Mouse (Mus musculus) mouse embryonic stem cell (cell line): ENCODE results near the gene Gm20388.
"Not testable (repeated sequence)": the region's sequence is repeated elsewhere in the genome, so short reads cannot be mapped to it uniquely, and the experiment has no call there.

ENCODE experiments used
- in situ Hi-C, 2 experiments: fragments of 300-500 bp; cut with MboI; formaldehyde crosslinking; loops; 1 replicate in 1 of 2; 3 replicates in 1 of 2; pipeline ENCODE4 v1.14.3; 2019 to 2020; ENCODE audit warnings: low sequenced_read_pairs in 2 of 2, low pct_unique_long_range_greater_than_20kb in 1 of 2, mixed read lengths in 1 of 2; ENCODE audit not compliant: unreplicated experiment in 1 of 2

The Gm20388 gene

DNA sequence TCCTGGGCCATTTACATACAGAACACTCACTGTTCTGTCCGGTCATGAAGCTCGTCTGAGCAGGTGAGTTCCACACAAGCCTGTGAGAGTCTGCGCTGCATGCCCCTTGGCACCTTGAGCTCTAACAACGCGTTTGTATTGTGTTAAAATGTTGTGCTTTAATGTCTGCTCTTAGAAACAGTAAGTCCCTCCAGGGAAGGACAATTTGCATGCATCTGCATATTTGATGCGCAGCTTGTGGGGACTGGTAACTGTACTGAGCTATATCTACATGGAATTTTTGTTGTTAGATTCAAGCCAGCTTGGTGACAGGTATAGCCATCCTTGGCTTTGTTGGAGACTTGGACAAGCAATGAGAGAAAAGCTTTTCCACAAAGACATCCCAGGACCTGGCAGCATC is 4265.5 kb downstream of the Gm20388 start:
- in situ Hi-C loops = no loop called here

- in situ Hi-C loops = not testable (repeated sequence)
Observed at GRCm38 (mm10) chr8:124177092-124177491, 4266.5 kb downstream of the Gm20388 start.

- in situ Hi-C loops = no loop called here
Observed at GRCm38 (mm10) chr8:124180681-124181445, 4270.2 kb downstream of the Gm20388 start.

- in situ Hi-C loops = no loop called here
Observed at GRCm38 (mm10) chr8:124181751-124182150, 4271.1 kb downstream of the Gm20388 start.

GRCm38 (mm10) chr8:124182224-124182623 is 4271.6 kb downstream of the Gm20388 start:
- in situ Hi-C loops = no loop called here

- in situ Hi-C loops = no loop called here
Observed at GRCm38 (mm10) chr8:124184078-124184477, 4273.4 kb downstream of the Gm20388 start.

DNA sequence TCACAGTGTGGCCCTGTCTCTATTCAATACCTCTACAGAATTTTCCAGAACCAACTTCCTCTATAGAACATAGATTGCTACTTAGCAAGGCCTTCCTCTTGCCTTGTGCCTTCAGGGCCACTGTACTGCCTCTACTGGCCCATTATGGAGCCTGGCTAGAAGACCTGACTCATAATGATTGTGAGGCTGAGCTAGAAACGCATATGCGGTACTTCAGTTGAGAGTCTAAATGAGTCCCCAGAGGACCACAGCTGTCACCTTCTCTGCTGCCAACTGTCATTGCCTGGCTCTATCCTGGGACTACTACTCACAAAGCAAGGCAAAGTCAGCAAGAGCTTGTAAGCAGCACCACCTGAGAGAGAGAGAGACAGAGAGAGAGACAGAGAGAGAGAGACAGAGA is 4273.9 kb downstream of the Gm20388 start:
- in situ Hi-C loops = no loop called here

- in situ Hi-C loops = no loop called here
Observed at GRCm38 (mm10) chr8:124185081-124185480, 4274.4 kb downstream of the Gm20388 start.

DNA sequence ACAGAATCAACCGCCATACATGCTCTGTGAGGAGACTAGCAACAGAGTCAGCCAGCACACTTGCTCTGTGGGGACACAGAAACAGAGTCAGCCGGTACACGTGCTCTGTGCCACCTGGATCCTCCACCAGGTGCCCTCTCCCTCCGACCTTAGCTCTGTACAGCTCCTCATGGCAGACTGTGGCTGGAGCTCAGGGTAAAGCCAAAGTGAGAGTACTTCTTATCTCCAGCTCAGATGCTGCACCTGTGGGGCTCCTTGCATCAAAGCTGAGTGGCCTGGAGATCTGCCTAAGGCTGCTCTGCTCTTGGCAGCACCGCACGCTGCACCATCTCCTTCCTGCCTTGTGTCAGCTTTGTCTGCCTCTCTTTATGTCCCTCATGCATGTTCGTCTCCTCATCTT is 4279.7 kb downstream of the Gm20388 start:
- in situ Hi-C loops = no loop called here

GRCm38 (mm10) chr8:124192242-124192641 is 4281.6 kb downstream of the Gm20388 start:
- in situ Hi-C loops = no loop called here

- in situ Hi-C loops = no loop called here
Observed at GRCm38 (mm10) chr8:124192976-124193375, 4282.3 kb downstream of the Gm20388 start.

DNA sequence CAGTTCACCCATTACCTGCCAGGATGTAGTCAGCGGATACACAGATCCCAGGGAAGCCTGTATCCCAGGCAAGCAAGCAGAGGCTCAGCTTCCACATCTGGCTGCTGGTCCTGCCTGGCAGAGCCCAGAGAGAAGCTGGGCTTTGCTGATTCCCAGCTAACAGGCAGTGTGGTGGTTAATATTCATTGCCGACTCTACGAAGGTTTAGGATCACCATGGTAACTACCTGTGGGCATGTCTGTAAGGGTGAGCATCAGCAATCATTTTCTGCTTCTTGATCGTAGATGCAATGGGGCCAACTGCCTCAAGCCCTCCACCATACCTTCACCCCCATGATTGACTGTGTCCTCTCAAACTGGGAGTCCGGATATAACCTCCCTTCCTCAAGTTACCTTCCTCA is 4283.4 kb downstream of the Gm20388 start:
- in situ Hi-C loops = no loop called here

GRCm38 (mm10) chr8:124196195-124196594 is 4285.6 kb downstream of the Gm20388 start:
- in situ Hi-C loops = no loop called here

DNA sequence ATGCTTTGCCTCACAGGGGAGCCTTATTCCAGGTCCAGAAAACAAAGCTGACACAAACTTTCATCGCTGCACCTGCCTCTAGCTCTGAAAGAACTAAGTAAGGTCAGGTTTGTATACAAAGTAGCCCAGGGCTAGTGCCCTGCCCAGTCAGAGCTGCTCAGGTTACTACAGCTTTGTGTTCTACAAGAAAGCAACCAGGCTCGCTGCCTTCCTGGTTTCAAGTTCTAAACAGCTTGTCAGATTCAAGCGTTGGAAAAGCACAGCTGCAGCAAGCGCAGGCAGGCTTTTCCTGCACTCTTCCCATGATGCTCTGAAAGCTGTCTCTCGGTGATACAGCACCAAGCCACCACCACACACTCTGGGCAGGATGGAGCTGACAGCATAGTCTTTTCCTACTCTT is 4286.2 kb downstream of the Gm20388 start:
- in situ Hi-C loops = no loop called here

- in situ Hi-C loops = no loop called here
Observed at GRCm38 (mm10) chr8:124198230-124198629, 4287.6 kb downstream of the Gm20388 start.

DNA sequence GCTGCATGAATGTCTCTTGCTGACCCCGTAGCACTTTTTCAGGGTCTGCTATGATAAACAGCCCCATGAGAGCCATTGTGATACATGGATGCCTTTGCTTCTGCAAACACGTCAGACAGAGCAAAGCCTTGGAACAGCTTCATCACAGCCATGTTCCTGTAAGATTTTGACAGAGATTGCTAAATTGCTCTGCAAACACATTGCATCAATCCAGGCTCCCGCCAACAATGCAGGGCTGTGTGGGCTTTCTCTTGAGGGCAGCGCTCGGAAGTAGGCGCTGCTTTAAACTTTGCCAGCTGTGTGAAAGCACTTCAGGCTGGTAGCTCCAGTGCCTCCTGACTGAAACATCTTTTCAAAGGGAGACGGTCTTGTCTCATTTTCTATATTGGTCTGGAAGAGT is 4289.8 kb downstream of the Gm20388 start:
- in situ Hi-C loops = no loop called here

DNA sequence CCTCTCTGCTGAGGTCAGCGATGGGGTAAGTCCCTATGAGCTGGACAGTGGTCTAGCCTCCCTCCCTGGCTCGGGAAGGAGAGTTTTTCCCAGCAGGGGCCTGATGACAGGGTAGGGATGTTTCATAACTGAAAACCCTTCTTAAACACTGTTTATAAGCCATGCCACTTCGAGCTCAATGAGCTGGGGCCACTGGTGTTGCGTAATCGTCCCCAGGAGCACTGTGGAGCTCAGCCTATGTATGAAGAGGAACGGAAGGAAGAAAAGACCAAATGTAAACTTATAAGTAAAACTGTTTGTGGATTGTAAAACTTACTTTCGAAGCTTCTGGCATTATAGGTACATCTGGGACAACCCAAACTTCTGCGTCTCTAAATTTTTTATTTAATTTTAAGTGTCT is 4291.1 kb downstream of the Gm20388 start:
- in situ Hi-C loops = no loop called here

GRCm38 (mm10) chr8:124202895-124203294 is 4292.3 kb downstream of the Gm20388 start:
- in situ Hi-C loops = no loop called here

- in situ Hi-C loops = no loop called here
Observed at GRCm38 (mm10) chr8:124204001-124204601, 4293.5 kb downstream of the Gm20388 start.

DNA sequence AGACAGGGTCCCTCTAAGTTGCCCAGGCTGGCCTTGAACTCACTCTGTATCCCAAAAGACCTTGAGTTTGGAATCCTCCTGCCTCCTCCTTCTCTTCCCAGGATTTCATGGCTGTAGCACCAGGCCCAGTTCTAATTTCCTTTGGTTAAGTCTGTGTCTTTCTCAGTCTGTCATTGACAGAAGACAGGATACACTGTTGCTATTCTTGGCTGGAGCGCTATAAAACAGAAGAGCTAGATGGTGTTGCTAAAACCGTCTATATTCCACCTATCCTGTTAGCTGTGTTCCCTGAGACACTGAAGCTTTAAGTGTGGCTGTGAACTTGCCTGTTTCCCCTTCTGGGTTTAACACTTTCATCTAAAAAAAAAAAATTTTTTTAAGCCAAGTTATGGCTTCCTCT is 4301.5 kb downstream of the Gm20388 start:
- in situ Hi-C loops = no loop called here
